Mouse (Mus musculus): ENCODE results near the gene Uba2. TPM values are rescaled to one million over a fixed set of nuclear protein-coding genes. Genes with fewer than 3 reads are reported as not detected.

Gene Uba2
- total RNA-seq, 2 experiments from 2014 or later, result 74.8 to 76.1 TPM

- no peak for DNase-seq
Measured at GRCm38 (mm10) chr7:34094911-34095481, 74.4 kb downstream of the Uba2 start, which contains the start of gene Scgb1b30. Scgb1b30 (plus strand) TSS chr7:34095431.

Other genes starting within 250 kb of the Uba2 start
- gene Scgb2b26, start 224.6 kb downstream of the Uba2 start, total RNA-seq (2021), result not detected
- gene Scgb2b27, start 155.7 kb downstream of the Uba2 start, total RNA-seq (2021), result not detected
- gene Scgb1b27, start 148.1 kb downstream of the Uba2 start, total RNA-seq (2021), result not detected
- not detected for gene Scgb1b30, start 74.2 kb downstream of the Uba2 start, total RNA-seq (2021)
- 10 to 100 TPM; 24.6 to 29.1 TPM for gene Wtip, start 36.3 kb downstream of the Uba2 start, total RNA-seq (2021)
- 10 to 100 TPM; 21.8 to 23.9 TPM for gene Pdcd2l, start 27.1 kb upstream of the Uba2 start, total RNA-seq (2021)
- gene Gpi1, start 60.7 kb upstream of the Uba2 start, total RNA-seq (2021), result 100 to 1,000 TPM; 373 to 429 TPM
- gene Gm6096, start 81.4 kb upstream of the Uba2 start, total RNA-seq (2021), result not detected
- 10 to 100 TPM; 57.4 to 79.6 TPM for gene 4931406P16Rik, start 144.0 kb upstream of the Uba2 start, total RNA-seq (2021)
- gene Lsm14a, start 223.7 kb upstream of the Uba2 start, total RNA-seq (2021), result 100 to 1,000 TPM; 105 to 121 TPM